Mouse (Mus musculus) telencephalon, adult 2 months (tissue): ENCODE measurements around the gene Rbm47.

Experiments used
- DNase-seq: peaks from one replicate; pipeline ENCODE4 v3.0.0-alpha.2; 2011; ENCODE audit warnings: low read depth, low spot score

The Rbm47 gene

DNA sequence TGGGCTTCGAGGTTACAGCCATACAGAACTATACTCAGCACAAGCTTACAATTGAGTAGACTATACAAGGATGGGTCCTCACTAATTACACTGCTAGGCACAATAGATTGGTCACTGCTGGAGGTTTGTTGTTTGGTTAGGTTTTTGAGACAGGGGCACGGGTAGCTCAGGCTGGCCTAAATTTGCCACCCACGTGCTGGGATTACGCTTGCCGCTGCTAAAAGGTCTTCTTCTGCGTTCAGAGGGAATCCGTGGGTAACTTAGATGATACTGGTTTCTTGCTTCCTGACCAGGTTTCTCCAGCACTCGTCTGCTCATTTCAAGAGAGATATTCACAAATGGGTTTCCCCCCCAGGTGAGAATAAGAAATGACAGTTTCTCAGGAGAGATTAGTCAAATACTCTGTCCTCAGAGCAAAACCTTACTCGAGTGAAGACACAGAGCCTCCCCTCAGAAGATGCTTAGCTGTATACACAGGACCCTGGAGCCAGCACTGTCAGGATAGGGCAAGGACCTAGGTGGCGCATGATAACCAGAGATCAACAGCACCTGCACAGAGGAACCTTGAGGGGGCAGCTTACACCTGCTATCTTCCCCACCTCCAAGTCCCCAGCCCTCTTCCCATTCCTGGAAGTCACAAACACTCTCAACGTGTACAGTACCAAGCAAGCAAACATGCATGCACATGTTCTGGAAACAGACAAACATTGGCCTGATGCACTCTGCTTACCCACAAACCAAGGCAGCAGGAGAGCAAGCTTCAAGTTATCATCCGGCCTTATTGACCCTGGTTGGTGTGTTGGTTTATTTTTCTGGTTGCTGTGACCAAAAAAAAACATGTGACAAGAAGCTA lies 104.6 kb downstream of the Rbm47 start:
- DNase-seq = no peak

DNA sequence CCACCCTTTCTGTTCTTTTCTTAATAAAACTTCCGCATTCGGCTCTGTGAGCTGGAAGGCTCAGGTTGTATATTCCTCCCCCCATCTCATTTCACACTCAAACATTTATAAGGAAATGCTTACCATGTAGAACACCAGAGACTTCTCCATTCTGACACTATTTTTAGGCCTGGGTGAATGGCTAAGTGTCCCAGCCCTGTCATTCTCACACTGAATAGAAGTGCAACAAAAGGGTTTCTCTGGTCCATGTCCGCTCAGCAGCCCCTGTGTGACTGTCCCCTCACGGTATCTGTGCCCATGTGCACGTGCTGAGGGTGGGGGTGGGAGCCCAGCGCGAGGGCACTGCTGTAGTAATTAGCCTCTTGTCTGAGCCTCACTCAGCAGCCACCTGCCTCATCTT lies 105.7 kb downstream of the Rbm47 start:
- no peak for DNase-seq

DNA sequence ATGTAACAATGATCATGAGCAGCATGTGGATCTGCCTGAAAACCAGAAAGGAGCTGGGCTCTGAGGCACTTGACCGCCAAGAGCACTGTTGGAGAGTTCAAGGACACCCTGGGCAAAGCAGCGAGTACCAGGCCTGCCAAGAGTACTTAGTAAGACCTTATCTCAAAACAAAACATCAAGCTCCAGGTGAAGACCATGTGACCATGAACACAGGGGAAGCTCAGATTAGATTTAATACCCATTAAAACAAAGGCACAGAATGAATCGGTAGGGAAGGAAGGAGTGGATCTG lies 110.0 kb downstream of the Rbm47 start:
- no peak for DNase-seq

DNA sequence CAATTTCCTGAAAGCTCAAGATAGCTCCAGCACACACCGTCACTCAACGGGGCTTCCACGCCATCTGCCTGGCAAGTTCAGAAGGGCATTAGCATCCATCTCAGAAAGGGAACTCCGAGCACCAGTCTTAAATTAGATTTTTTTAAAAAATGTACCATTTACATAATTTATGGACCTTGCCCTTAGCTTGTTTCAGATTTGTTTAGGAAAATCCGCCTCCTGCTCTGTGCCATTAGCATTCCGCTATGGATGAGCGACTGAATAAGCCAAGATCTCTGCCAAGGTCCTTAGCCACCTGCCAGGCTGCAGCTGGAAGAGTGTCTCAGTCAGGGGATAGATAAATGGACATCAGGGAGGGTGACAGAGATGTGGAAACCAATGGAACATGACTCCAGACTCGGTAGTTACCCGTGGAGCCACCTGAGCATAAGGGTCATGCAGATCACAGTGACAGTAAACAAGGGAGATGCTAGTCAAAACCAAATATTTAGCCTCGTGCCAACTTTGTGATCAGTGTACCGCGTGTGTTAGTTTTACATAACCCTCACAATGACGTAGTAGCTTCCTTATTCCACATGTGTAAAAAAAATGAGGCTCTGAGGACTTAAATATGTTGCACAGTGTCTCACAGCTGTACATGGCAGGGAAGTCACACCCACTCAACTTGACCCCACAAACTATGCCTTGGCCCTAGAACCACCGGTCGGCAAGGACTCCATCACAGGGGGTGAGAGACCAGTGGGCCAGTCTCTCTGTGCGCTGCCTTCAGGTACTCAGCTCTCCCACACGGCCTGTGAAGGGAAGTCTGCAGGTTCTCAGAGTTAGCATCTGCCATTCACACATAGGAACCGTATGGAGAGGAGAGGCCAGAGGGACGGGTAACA lies 110.6 kb downstream of the Rbm47 start:
- no peak for DNase-seq

DNA sequence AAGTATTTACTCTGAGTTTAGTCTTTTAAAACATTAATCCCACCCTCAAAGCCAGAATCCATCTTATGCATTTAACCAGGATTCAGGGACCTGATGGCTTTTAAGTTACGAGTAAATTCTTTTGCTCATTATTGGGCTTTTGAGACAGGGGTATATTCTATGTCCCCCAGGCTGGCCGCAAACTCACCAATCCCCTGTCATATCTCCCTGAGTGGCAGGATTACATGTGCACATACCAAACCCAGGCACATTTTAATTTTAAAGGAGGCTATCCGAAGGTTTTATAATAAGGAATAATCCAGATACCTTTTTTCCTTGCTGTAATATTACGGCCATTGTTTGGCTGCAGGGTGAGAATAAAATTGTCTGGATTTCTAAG lies 111.3 kb downstream of the Rbm47 start:
- DNase-seq = no peak

DNA sequence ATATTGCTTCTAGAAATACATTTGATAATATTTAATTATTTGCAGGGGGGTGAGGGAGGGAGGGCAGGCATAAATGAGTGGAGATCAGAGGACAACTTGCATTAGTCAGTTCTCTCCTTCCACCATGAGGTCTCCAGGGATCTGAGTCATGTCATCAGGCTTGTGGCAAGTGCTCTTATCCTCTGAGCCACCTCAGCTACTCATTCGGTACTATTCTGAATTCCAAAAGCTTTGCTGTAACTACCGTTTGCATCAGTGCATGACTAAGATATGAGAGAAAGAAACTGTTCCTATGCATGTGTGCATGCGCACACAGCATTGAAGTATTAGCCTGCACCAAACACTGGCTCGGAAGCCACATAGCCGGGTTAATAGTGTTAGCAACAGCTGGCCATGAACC lies 114.1 kb downstream of the Rbm47 start:
- no peak for DNase-seq

DNA sequence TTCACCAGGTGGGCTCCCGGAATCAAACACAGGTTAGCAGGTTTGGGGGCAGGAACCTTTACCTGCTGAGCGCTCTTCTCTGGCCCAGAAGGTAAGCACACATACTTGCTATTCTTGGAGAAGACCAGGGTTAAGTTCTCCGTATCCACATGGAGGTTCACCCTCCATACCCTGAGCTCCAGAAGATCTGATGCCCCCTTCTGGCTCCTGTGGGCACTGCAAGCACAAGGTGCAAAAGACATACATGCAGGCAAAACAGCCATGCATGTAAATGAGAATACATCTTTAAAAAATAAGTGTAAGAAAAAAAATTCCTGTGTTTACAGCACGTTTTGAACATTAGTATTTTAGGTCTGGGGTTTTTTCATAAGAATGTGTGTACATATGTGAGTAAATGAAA lies 116.2 kb downstream of the Rbm47 start:
- DNase-seq = no peak

DNA sequence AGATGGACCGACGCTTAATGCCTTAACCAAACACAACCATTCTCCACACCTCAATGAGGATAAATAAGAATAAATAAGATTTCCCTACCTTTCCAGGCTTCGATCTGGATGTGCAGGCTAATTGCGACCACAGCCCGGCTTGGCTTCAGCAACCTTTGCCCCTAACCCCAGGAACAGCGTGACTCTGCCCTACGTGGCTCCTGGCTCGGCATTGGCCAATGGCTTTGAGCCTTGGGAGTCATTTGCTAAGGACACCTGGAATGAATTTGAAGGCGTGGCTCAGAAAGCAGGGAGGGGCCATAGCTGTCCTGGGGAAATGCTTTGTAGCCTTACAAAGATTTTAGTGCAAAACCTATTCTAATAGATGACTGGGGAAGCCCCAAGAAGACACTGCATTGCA lies 118.5 kb downstream of the Rbm47 start:
- DNase-seq = no peak

DNA sequence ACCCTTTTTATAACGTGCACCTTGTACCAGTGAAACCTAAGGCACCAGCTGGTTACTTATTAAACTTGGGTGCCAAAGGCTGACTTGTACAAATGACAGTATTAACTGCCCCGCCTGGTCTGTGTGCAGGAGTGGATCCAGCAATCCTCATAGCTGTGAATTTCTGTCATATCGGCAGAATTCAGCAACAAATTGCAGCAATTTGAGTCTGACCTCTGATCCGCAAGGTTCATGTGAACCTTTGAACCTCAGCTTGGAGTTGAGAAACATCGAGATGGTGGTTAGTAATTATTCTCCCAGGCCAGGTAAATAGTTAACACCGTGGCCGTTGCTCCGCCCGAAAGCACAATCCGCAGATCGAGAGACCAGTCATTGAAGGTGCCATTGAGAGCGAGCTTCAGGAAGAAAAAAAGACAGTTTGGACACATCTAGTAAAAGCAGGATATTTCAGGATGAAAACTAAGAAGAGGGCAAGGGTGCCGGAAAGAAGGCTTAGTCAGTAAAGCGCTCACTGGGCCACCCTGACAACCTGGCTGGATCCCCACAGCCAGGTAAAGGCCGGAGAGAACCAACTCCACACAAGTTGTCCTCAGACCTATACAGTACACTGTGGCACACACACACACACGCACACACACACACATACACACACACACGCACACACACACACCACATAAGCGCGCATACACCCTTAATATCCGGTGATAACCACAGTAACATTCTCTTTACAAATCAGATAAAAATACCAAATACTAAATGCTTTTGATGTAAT lies 120.0 kb downstream of the Rbm47 start:
- DNase-seq = no peak

DNA sequence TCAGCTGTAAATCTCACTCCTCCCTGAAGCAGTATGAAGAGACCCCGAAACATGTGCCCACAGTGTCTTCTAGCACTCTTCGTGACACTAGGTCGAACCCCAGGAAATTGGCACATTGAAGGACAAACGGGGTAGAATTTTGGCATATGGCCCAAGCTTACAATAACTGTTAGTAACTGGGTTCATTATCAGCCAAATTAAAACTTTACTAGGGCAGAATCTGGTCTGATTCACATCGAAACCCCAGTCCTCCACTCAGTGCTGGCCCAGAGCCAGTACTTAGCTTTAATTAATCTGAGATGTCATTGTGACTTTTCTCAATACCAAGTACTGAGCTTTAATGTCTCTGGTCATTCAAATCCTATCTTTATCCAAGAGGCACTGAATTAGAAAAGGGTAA lies 122.1 kb downstream of the Rbm47 start:
- no peak for DNase-seq

DNA sequence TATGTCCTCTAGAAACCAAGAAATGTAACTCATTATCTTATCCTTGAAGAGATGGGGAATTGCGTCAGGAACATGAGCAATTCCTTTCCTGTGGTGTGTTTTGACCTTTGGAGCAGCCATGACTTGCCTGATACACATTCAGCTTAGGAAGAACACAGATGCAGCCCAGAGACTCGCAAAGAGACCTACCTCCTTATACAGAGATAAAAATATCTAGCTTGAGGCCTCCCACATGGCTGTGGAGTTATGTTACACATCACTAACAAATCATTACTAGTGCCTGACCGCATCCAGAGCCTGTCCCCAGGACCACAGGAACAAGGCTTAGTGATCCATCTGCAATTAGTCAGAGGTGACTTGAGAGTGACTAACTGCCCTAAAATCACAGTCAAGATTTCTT lies 126.6 kb downstream of the Rbm47 start:
- no peak for DNase-seq

DNA sequence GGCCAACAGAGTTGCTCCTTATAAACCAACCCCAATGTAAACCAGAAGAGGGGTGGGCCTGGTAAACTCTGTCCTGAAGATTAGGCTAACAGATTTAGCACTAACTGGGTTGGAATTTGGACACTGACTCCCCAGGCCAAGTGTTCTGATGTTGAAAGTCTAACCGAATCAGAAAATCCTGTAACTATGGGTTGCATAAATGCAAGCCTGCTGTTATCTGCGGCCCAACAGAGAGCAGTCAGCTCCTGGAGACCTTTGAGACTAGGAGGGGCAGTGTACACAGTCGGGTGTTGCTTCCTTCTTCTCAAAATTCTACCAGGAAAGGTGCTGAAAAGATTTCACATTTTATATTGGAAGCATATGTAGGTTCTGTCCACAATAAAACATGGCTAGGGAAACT lies 129.0 kb downstream of the Rbm47 start:
- no peak for DNase-seq

DNA sequence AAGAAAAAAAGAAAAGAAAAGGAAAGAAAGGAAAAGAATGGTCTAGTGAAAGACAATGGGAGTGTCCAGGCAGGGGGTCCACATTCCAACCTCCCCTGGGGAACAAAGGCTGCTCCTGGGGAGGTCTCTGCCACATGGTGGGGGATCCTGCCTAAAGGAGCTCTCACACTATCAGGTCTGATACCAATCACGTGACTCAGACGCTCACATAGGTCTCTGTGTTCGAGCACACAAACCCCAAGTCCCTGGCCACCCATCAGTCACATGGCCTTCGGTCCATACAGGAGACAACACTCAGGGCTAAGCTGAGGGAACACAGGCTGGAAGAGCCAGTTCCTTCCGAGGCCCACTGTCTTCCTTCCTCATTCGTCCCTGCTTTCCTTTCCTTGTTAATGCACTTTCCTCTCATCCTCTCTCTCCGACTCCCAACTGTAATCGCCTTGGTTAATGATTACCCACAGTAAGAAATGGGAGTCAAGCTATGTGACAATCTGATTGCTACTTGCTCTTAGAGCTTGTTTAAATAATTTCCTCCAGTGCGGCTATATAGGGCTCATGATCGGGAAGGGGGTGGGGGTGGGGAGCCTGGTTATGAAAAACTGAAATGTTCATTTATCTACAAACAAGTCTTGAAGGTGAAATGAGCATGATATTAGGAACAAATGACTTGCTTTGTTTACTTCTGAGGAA lies 130.1 kb downstream of the Rbm47 start:
- no peak for DNase-seq

DNA sequence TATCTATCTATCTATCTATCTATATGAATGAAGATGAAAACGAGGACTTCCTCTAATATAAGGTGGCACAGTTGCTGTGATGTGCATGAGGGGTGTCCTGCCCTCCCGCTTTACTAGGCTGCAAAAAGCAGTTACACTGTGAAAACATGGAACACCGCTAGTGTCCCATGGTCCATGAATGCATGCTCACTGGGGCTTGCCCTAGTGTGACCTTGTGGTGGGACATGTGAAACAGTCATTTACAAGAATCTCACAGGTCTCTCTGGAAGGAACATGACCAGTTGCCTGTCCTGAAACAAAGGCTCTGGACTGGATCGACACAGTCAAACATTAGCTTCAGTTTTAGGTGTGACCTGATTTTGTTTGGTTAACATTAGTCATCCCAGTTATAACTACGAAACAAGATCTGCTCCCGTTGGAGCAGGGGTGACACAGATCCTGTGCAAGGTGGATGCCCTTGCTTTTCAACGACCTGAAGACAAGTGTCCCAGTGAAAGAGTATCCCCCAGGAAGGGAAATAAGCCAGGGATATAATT lies 132.1 kb downstream of the Rbm47 start:
- no peak for DNase-seq

DNA sequence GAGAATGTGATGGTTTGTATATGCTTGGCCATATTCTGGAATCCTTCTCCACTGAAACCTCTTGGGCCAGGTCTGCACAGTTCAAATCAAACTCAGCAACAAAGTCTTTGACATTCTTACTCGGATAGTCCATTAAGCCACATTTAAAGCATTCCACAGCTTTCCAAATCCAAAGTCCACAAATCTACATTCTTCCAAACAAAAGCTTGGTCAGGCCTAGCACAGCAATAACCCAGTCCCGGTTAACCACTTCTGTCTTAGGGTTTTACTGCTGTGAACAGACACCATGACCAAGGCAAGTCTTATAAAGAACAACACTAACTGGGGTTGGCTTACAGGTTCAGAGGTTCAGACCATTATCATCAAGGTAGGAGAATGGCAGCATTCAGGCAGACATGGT lies 133.1 kb downstream of the Rbm47 start:
- DNase-seq = no peak

DNA sequence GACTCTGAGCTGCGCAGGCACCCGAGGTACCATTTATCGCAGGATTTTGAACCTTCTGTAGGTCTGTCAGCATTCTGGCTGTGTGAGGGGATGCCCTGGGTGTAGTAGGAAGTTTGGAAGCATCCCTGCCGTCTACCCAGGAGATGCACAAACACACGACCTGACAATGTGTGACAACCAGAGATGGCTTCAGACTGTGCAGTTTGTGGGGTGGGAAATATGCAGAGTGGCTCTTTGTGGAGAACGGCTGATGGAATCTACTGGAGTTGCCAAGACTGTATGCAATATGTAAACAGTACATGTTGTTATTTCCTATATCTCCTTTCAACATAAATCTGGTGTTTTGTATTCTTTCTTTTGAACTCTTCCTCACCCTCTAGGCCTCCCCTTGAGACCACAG lies 135.9 kb downstream of the Rbm47 start:
- no peak for DNase-seq

DNA sequence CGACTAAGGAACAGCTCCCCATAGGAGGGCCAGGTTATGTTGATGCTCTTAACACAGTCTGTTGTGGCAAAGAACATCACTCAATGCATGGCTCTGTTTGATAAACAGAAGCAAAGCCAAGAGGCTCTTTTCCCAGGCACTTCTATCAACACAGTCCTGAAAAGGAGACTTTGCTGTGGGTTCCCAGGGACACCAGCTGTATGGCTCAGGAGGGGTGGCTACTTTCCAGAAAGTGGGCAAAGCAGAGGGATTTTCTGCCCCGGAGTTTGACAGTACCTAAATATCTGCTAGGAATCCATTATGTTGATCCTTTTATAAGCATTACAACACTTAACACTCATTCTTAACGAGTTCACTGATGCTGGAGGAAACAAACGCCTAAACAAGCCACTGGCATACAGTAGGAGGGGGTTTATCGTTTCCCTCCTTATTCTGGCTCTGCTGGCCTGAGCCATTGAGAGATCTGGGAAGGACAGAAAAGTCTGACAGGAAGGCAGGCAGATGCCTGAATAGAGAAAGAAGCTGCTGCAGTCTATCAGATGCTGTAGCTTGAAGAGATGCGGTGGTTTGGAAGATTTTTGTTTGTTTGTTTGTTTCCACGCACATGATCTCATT lies 136.4 kb downstream of the Rbm47 start:
- no peak for DNase-seq

DNA sequence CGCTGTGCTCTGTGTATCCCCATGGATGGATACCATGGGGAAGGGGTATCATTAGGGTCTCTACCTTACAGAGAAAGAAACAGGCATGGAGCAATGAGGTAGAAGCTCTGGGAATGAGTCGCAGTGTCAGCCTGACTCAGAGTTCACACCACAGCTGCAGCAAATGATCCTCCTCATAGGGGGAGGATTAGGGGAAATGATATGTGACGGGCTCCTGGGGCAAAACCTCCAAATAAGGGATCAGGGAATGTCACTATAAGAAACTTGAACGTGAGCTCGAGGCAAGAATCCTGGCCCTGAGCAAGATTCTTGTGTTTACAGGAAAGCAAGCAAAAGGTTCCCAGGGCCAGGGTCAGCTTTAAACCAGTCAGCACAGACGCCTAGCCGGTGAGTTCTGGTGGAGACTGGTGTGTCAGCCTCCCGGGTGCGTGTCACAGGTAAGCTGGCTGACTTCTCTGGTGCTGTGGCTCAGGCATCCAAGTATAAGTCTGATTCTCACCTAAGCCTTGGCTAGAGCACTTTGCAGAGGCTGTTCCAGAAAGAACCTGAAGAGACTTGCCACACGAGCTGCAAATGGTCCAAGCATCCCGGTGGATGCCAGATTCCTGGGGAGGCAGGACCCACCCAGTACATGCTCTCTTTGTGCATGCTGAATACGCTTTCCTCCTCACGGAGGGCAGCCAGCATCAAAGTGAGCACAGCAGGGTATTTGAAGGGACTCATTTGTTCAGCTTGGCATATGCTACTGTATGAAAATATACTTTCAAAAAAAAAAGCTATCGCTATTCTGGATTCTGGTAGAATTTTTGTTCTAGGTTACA lies 138.3 kb downstream of the Rbm47 start:
- DNase-seq = no peak

DNA sequence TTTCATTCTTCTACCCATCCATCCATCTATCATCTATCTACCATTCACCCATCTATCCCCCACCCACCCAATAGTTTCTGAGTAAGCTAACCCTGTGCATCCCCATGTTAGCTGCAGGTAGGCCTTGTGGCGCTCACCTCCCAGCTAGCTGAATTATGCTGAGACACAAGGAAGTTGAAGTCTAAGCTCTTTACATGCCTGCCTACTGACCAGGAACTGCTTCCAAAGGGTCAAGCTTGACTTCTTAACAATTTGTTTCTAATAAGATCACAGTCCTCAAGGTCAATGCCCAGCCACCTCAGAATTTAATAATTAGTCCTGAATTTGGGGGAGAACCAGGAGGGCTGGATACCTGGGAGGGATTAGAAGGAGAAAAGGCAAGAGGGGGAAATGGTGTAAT lies 140.1 kb downstream of the Rbm47 start:
- DNase-seq = no peak

DNA sequence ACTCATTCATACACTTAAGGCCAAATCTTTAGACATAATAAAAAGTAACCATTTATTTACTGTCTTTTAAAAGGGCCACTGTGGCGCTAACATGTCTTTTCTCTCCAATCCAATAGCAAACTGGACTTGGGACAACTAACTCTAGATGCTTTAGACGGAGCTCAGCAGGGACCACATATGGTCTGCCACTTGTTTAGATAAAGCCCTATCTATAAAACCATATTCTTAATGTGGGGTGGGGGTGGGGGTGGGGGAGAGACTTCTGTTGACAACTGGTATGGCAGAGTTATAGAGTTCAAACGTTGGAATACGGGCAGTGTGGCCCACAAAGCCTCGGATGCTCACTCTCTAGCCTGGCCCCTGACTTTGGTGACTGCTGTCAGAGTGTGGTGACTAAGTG lies 141.2 kb downstream of the Rbm47 start:
- DNase-seq = no peak
